Mouse (Mus musculus) gastrocnemius, postnatal 14 days (tissue): ENCODE data around the gene Bscl2. TPM values are rescaled to one million over a fixed set of nuclear protein-coding genes. Genes with fewer than 3 reads are reported as not detected.
"Not testable (repeated sequence)": the region's sequence is repeated elsewhere in the genome, so short reads cannot be mapped to it uniquely, and the experiment has no call there.

Experiments
- DNase-seq: peaks from one replicate; pipeline ENCODE4 v3.0.0; 2021; ENCODE audit warnings: mixed read lengths
- intact Hi-C: fragments of 180-260 bp; cut with DNase I; formaldehyde crosslinking; loops from one replicate; pipeline ENCODE4 v1.15.1; 2025; ENCODE audit warnings: low total_unique reads
- microRNA-seq, 2 experiments: library from miRNA; unstranded; fragments of <30 nt; microRNA quantifications; one replicate each; pipeline ENCODE4 v1.2.0; 2021
- total RNA-seq, 2 experiments: library from RNA; stranded (reverse); gene quantifications; 2 replicates each; pipeline ENCODE4 v1.2.3; 2021

Bscl2 gene
- total RNA-seq, 2 experiments from 2014 or later, result 14.4 to 15.6 TPM

- intact Hi-C loops, result not testable (repeated sequence)
Observed at GRCm38 (mm10) chr19:8897211-8897864, 60.1 kb downstream of the Bscl2 start.

DNA sequence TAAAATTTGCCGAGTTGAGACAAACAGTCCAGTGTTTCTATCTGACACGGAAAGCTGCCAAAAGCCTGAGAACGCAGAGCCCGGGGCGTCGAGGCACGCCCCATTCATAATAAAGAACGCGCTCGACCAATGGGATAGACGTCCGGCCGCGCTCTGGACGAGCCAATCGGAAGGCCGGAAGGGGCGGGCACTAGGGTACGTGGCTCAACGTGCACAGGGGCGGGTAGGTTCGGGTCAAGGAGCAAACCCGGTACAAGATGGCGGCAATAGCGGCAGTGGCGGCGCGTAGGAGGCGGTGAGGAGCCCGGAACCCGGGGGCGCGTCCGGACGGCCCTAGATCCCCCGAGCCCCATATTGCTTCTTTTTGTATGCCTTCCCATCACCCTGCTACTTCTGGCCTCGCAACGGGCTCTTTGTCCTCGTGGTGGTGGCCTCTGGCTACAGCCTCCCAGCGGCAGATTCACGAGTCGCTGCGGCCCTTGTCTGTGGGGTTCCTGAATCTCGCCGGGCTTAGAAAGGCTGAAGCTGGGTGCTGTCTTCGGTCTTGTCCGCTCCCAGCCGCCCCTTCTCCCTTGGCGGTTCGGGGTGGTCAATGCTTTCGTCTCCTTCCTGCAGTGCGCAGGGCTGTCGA is 60.7 kb downstream of the Bscl2 start, which contains the start of gene Ganab:
Gene Ganab (plus strand): TSS at position 207 of the 631 bp plus-strand sequence.
- intact Hi-C loops, result no loop called here
- DNase-seq, result peak; percentile 96

More at GRCm38 (mm10) chr19:8897211-8897864, 60.1 kb downstream of the Bscl2 start:
- DNase-seq, result peak; percentile 68

Small RNA genes lying within 50 kb of the gene (microRNA-seq; reads per million reads assigned to microRNA genes)
- 0 reads per million in 2 experiments for gene Mir5136

Other genes with a start within 250 kb of the Bscl2 start
- gene Slc22a8, start 246.2 kb upstream of the Bscl2 start, total RNA-seq, result not detected
- gene Slc22a6, start 219.4 kb upstream of the Bscl2 start, total RNA-seq, result not detected
- gene Chrm1, start 173.7 kb upstream of the Bscl2 start, total RNA-seq, result under 1 TPM in 1 of 2 experiments, not detected in 1; 0.02 TPM
- 10 to 100 TPM; 24.6 to 26.8 TPM for gene Slc3a2, start 114.1 kb upstream of the Bscl2 start, total RNA-seq
- gene Wdr74, start 101.6 kb upstream of the Bscl2 start, total RNA-seq, result 10 to 100 TPM; 21.7 to 23.4 TPM
- gene 1700092M07Rik, start 96.7 kb upstream of the Bscl2 start, total RNA-seq, result not detected
- gene Stx5a, start 96.1 kb upstream of the Bscl2 start, total RNA-seq, result 10 to 100 TPM; 24.1 to 28.0 TPM
- gene Nxf1, start 80.4 kb upstream of the Bscl2 start, total RNA-seq, result 10 to 100 TPM; 32.5 to 33.2 TPM
- 10 to 100 TPM; 78.5 to 81.9 TPM for gene Tmem223, start 66.5 kb upstream of the Bscl2 start, total RNA-seq
- 10 to 100 TPM in 1 of 2 experiments, 1 to 10 TPM in 1; 9.7 to 11.1 TPM for gene Tmem179b, start 63.0 kb upstream of the Bscl2 start, total RNA-seq
- 1 to 10 TPM; 9.0 to 9.4 TPM for gene Taf6l, start 51.0 kb upstream of the Bscl2 start, total RNA-seq
- 10 to 100 TPM; 34.1 to 35.5 TPM for gene Polr2g, start 38.9 kb upstream of the Bscl2 start, total RNA-seq
- 1 to 10 TPM in 1 of 2 experiments, under 1 TPM in 1; 0.62 to 1.5 TPM for gene Zbtb3, start 34.9 kb upstream of the Bscl2 start, total RNA-seq
- gene Ttc9c, start 18.1 kb upstream of the Bscl2 start, total RNA-seq, result 10 to 100 TPM in 1 of 2 experiments, 1 to 10 TPM in 1; 9.6 to 10.7 TPM
- 10 to 100 TPM; 35.4 to 37.3 TPM for gene Hnrnpul2, start 17.5 kb upstream of the Bscl2 start, total RNA-seq
- not detected for gene AC129217.1, start 7.7 kb upstream of the Bscl2 start, total RNA-seq
- gene Gng3, start 1.7 kb downstream of the Bscl2 start, total RNA-seq, result not detected
- gene Lrrn4cl, start 13.3 kb downstream of the Bscl2 start, total RNA-seq, result 10 to 100 TPM in 1 of 2 experiments, 1 to 10 TPM in 1; 7.8 to 11.0 TPM
- 100 to 1,000 TPM; 182 to 211 TPM for gene Ubxn1, start 34.0 kb downstream of the Bscl2 start, total RNA-seq
- 10 to 100 TPM; 55.1 to 64.7 TPM for gene Uqcc3, start 43.5 kb downstream of the Bscl2 start, total RNA-seq
- 1 to 10 TPM; 4.4 to 6.7 TPM for gene Lbhd1, start 46.3 kb downstream of the Bscl2 start, total RNA-seq
- not detected for gene Gm49403, start 46.5 kb downstream of the Bscl2 start, total RNA-seq
- 10 to 100 TPM; 20.3 to 26.3 TPM for gene 1810009A15Rik, start 51.4 kb downstream of the Bscl2 start, total RNA-seq
- gene Gm49416, start 51.5 kb downstream of the Bscl2 start, total RNA-seq, result 1 to 10 TPM in 1 of 2 experiments, not detected in 1; 3.3 TPM
- 10 to 100 TPM in 1 of 2 experiments, 1 to 10 TPM in 1; 9.5 to 10.3 TPM for gene Ints5, start 55.5 kb downstream of the Bscl2 start, total RNA-seq
- gene Ganab, start 60.6 kb downstream of the Bscl2 start, total RNA-seq, result 10 to 100 TPM; 30.7 to 34.3 TPM
- 10 to 100 TPM; 21.4 to 24.2 TPM for gene B3gat3, start 82.9 kb downstream of the Bscl2 start, total RNA-seq
- 1 to 10 TPM; 4.9 to 6.0 TPM for gene Rom1, start 91.9 kb downstream of the Bscl2 start, total RNA-seq
- gene Eml3, start 92.1 kb downstream of the Bscl2 start, total RNA-seq, result 1 to 10 TPM; 8.6 to 8.9 TPM
- gene Mta2, start 104.4 kb downstream of the Bscl2 start, total RNA-seq, result 10 to 100 TPM; 27.4 to 27.9 TPM
- 1 to 10 TPM; 8.2 to 8.4 TPM for gene Tut1, start 116.4 kb downstream of the Bscl2 start, total RNA-seq
- 100 to 1,000 TPM; 500 to 587 TPM for gene Eef1g, start 129.6 kb downstream of the Bscl2 start, total RNA-seq
- gene Ahnak, start 151.8 kb downstream of the Bscl2 start, total RNA-seq, result 100 to 1,000 TPM; 194 to 197 TPM